Mouse (Mus musculus) c-Kit-positive CD71-positive TER-119-negative erythroid progenitor cells, embryonic 14.5 days (primary cell): ENCODE measurements around the gene Igfbp4.
A peak's percentile ranks its signal among the peaks of the same experiment; 100 is the strongest.

ENCODE experiments used
- DNase-seq: peaks from one replicate; pipeline ENCODE4 v3.0.0-alpha.2; 2013; ENCODE audit warnings: low read depth

Gene Igfbp4

GRCm38 (mm10) chr11:99041841-99042780 is 1.1 kb downstream of the Igfbp4 start:
- no peak for DNase-seq

- no peak for DNase-seq
Observed at GRCm38 (mm10) chr11:99042834-99043431, 1.9 kb downstream of the Igfbp4 start.

- DNase-seq: no peak
Observed at GRCm38 (mm10) chr11:99043632-99044031, 2.6 kb downstream of the Igfbp4 start.

GRCm38 (mm10) chr11:99044306-99044705 is 3.3 kb downstream of the Igfbp4 start:
- no peak for DNase-seq

GRCm38 (mm10) chr11:99045159-99045889 is 4.3 kb downstream of the Igfbp4 start:
- DNase-seq: no peak

GRCm38 (mm10) chr11:99047120-99047519 is 6.1 kb downstream of the Igfbp4 start:
- no peak for DNase-seq

GRCm38 (mm10) chr11:99047643-99048042 is 6.6 kb downstream of the Igfbp4 start:
- no peak for DNase-seq

GRCm38 (mm10) chr11:99055143-99055542 is 14.1 kb downstream of the Igfbp4 start:
- no peak for DNase-seq

- no peak for DNase-seq
Observed at GRCm38 (mm10) chr11:99055571-99056452, 14.8 kb downstream of the Igfbp4 start.

GRCm38 (mm10) chr11:99060435-99060834 is 19.4 kb downstream of the Igfbp4 start:
- DNase-seq: no peak

GRCm38 (mm10) chr11:99062661-99063060 is 21.6 kb downstream of the Igfbp4 start:
- no peak for DNase-seq

- DNase-seq: no peak
Observed at GRCm38 (mm10) chr11:99063406-99064131, 22.5 kb downstream of the Igfbp4 start.

GRCm38 (mm10) chr11:99065353-99065752 is 24.3 kb downstream of the Igfbp4 start:
- DNase-seq: no peak

- DNase-seq: peak; percentile 45
Observed at GRCm38 (mm10) chr11:99065979-99066378, 24.9 kb downstream of the Igfbp4 start.

GRCm38 (mm10) chr11:99067591-99067990 is 26.5 kb downstream of the Igfbp4 start:
- no peak for DNase-seq

- no peak for DNase-seq
Observed at GRCm38 (mm10) chr11:99068455-99068854, 27.4 kb downstream of the Igfbp4 start.

- DNase-seq: no peak
Observed at GRCm38 (mm10) chr11:99071866-99072265, 30.8 kb downstream of the Igfbp4 start.

GRCm38 (mm10) chr11:99073781-99074180 is 32.7 kb downstream of the Igfbp4 start:
- no peak for DNase-seq

GRCm38 (mm10) chr11:99076744-99077319 is 35.8 kb downstream of the Igfbp4 start:
- DNase-seq: no peak

GRCm38 (mm10) chr11:99077869-99078268 is 36.8 kb downstream of the Igfbp4 start:
- DNase-seq: no peak
